Mouse (Mus musculus): ENCODE data around the gene Slc9a3r1. TPM values are rescaled to one million over a fixed set of nuclear protein-coding genes. Genes with fewer than 3 reads are reported as not detected.

Slc9a3r1 gene
- polyA plus RNA-seq, 1 experiment from 2014 or later, result 101 TPM

GRCm38 (mm10) chr11:115215123-115215522 is 52.0 kb downstream of the Slc9a3r1 start:
- Histone ChIP-seq H3K4me2 (ENCODE audit: low read depth, low read length) (no peak overlapping the region), H3K9ac (replicated peaks) (no peak overlapping the region), H3K9me3 (ENCODE audit: low read length) (no peaks in the 10 kb centered on the region), H3K36me3 (replicated peaks; ENCODE audit: insufficient read depth, low read length) (peaks cover 10% of the 10 kb centered on the region), H3K27ac (ENCODE audit: low read depth) (no peak overlapping the region), H3K4me1 (ENCODE audit: insufficient read depth) (peaks cover 25% of the 10 kb centered on the region), H3K4me3 (ENCODE audit: low read depth, low read length) (no peak overlapping the region), H3K27me3 (ENCODE audit: insufficient read depth, low read length) (no peaks in the 10 kb centered on the region)
- DNase-seq, result no peak
- TF ChIP-seq CTCF (IDR thresholded peaks at IDR 0.05; ENCODE audit: low read depth) (no peak), EP300 (IDR thresholded peaks at IDR 0.05; ENCODE audit: low read depth) (no peak)
- ATAC-seq, result no peak
- WGBS (ENCODE audit: insufficient replicate concordance), result 73% methylated on average over 5 of the region's 5 CpGs

DNA sequence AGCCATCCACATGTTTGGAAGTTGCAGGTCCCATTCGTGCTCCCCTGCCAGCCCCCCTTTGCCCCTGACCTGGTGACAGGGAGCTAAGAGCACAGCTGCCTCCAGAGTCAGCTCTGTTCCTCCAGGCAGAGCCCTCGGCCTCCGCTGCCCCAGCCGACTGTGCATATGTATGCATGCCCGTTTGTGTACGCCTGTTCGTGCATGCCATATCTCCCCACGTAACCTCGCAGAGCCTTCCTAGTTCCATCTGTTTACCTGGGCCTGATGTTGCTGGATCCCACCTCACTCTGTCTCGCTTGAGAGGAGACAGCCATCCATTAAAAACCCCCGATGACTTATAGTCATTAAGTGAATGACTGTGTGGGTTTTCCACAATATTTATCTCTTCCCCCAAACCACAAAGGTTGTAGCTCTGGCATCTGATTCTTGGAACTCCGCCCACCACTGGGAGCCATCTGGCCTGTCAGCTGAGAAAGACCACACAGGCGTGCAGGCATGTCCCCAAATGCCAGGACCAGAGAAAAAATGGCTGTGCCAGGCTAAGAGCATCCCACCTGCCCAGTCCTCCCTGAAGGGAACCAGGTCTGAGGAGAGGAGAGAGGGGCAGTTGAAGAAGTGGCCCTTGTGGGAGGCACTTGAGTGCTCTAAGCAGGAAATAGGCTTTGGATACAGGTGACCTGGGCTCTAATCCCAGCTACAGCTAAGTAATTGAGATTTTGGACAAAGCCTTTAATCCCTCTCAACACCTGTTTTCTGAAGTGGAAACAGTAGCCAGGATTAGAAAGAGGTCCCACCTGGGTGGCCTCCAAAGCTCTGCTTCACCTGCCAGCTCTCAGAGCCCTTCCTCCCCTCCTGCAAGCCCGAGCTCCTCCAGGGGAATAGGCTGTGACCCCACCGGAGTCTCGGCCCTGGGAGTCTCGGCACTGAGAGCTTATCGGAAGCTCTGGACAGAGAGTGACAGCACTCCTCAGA is 54.6 kb downstream of the Slc9a3r1 start:
- DNase-seq, result no peak
- no peak for ATAC-seq
- no peak overlapping the region; the same call in 1 of the 2 replicates for H3K9ac ChIP-seq (replicated peaks)
- TF ChIP-seq CTCF (IDR thresholded peaks at IDR 0.05; ENCODE audit: low read depth) (no peak), EP300 (IDR thresholded peaks at IDR 0.05; ENCODE audit: low read depth) (no peak)
- H3K36me3 ChIP-seq (replicated peaks; ENCODE audit: insufficient read depth, low read length), result peaks cover 4% of the 10 kb centered on the region
- no peaks in the 10 kb centered on the region for H3K9me3 ChIP-seq (ENCODE audit: low read length)
- WGBS (ENCODE audit: insufficient replicate concordance), result 56% methylated on average over 18 of the region's 18 CpGs
- H3K27me3 ChIP-seq (ENCODE audit: insufficient read depth, low read length), result no peaks in the 10 kb centered on the region
- no peak overlapping the region for H3K4me2 ChIP-seq (ENCODE audit: low read depth, low read length)
- peaks cover 25% of the 10 kb centered on the region for H3K4me1 ChIP-seq (ENCODE audit: insufficient read depth)
- peak overlapping the region; percentile 87 for H3K27ac ChIP-seq (ENCODE audit: low read depth)
- no peak overlapping the region for H3K4me3 ChIP-seq (ENCODE audit: low read depth, low read length)

- H3K27me3 ChIP-seq (ENCODE audit: insufficient read depth, low read length), result no peaks in the 10 kb centered on the region
- H3K9me3 ChIP-seq (ENCODE audit: low read length), result no peaks in the 10 kb centered on the region
- H3K4me3 ChIP-seq (ENCODE audit: low read depth, low read length), result no peak overlapping the region
- peak overlapping the region; percentile 87 for H3K27ac ChIP-seq (ENCODE audit: low read depth)
- WGBS (ENCODE audit: insufficient replicate concordance), result 40% methylated on average over 9 of the region's 9 CpGs
- no peak; the same call in 1 of the 2 replicates for TF ChIP-seq EP300 (IDR thresholded peaks at IDR 0.05; ENCODE audit: low read depth)
- no peak for TF ChIP-seq CTCF (IDR thresholded peaks at IDR 0.05; ENCODE audit: low read depth)
- DNase-seq (peak; percentile 68), ATAC-seq (peak; percentile 89)
- H3K4me2 ChIP-seq (ENCODE audit: low read depth, low read length), result peak overlapping the region; percentile 29
- peaks cover 32% of the 10 kb centered on the region for H3K4me1 ChIP-seq (ENCODE audit: insufficient read depth)
- peaks cover 4% of the 10 kb centered on the region for H3K36me3 ChIP-seq (replicated peaks; ENCODE audit: insufficient read depth, low read length)
- no peak overlapping the region for H3K9ac ChIP-seq (replicated peaks)
These were observed 56.1 kb downstream of the Slc9a3r1 start for GRCm38 (mm10) chr11:115219263-115219662.

DNA sequence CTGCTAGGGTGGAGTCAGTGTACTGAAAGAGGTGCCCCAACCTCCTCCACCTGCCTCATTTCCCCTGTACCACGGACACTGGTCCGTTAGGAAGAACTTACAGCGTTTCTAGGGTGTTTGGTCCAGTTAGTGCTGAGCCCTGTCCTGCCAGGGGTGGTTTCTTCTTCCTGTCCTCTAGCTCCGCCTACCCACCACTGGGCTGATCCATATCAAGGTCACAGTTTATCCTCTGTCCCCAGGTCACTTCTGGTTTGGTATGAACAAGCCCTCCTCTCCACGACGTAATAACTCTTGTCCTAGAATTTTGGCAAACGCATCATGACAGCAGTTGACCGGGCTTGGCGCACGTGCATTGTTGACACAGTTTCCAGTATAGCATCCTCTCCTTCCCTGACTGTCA is 56.5 kb downstream of the Slc9a3r1 start:
- WGBS (ENCODE audit: insufficient replicate concordance), result 61% methylated on average over 10 of the region's 10 CpGs
- Histone ChIP-seq H3K4me1 (ENCODE audit: insufficient read depth) (peaks cover 35% of the 10 kb centered on the region), H3K9ac (replicated peaks) (no peak overlapping the region), H3K4me2 (ENCODE audit: low read depth, low read length) (peak overlapping the region; percentile 29; the same call in 1 of the 2 replicates), H3K4me3 (ENCODE audit: low read depth, low read length) (no peak overlapping the region), H3K9me3 (ENCODE audit: low read length) (no peaks in the 10 kb centered on the region), H3K27me3 (ENCODE audit: insufficient read depth, low read length) (no peaks in the 10 kb centered on the region), H3K27ac (ENCODE audit: low read depth) (peak overlapping the region; percentile 87), H3K36me3 (replicated peaks; ENCODE audit: insufficient read depth, low read length) (peaks cover 4% of the 10 kb centered on the region)
- ATAC-seq, result peak; percentile 69
- TF ChIP-seq EP300 (IDR thresholded peaks at IDR 0.05; ENCODE audit: low read depth) (no peak), CTCF (IDR thresholded peaks at IDR 0.05; ENCODE audit: low read depth) (no peak)
- no peak for DNase-seq

- H3K27ac ChIP-seq (ENCODE audit: low read depth), result peak overlapping the region; percentile 44; the same call in 1 of the 2 replicates
These were observed 58.9 kb downstream of the Slc9a3r1 start for GRCm38 (mm10) chr11:115222077-115222476.

GRCm38 (mm10) chr11:115222570-115222969 is 59.4 kb downstream of the Slc9a3r1 start:
- no peak for DNase-seq
- no peaks in the 10 kb centered on the region for H3K36me3 ChIP-seq (replicated peaks; ENCODE audit: insufficient read depth, low read length)
- H3K27me3 ChIP-seq (ENCODE audit: insufficient read depth, low read length), result no peaks in the 10 kb centered on the region
- no peak for ATAC-seq
- no peak overlapping the region for H3K4me3 ChIP-seq (ENCODE audit: low read depth, low read length)
- no peak for TF ChIP-seq CTCF (IDR thresholded peaks at IDR 0.05; ENCODE audit: low read depth)
- TF ChIP-seq EP300 (IDR thresholded peaks at IDR 0.05; ENCODE audit: low read depth), result no peak
- H3K9ac ChIP-seq (replicated peaks), result no peak overlapping the region
- no peaks in the 10 kb centered on the region for H3K9me3 ChIP-seq (ENCODE audit: low read length)
- H3K4me1 ChIP-seq (ENCODE audit: insufficient read depth), result peaks cover 40% of the 10 kb centered on the region
- no peak overlapping the region for H3K4me2 ChIP-seq (ENCODE audit: low read depth, low read length)
- H3K27ac ChIP-seq (ENCODE audit: low read depth), result peak overlapping the region; percentile 44; the same call in 1 of the 2 replicates
- WGBS (ENCODE audit: insufficient replicate concordance), result 60% methylated on average over 5 of the region's 5 CpGs

More at GRCm38 (mm10) chr11:115222077-115222476, 58.9 kb downstream of the Slc9a3r1 start:
- Histone ChIP-seq H3K4me2 (ENCODE audit: low read depth, low read length) (no peak overlapping the region), H3K27me3 (ENCODE audit: insufficient read depth, low read length) (no peaks in the 10 kb centered on the region), H3K9me3 (ENCODE audit: low read length) (no peaks in the 10 kb centered on the region), H3K4me3 (ENCODE audit: low read depth, low read length) (no peak overlapping the region), H3K36me3 (replicated peaks; ENCODE audit: insufficient read depth, low read length) (no peaks in the 10 kb centered on the region), H3K4me1 (ENCODE audit: insufficient read depth) (peaks cover 40% of the 10 kb centered on the region), H3K9ac (replicated peaks) (no peak overlapping the region)
- TF ChIP-seq EP300 (IDR thresholded peaks at IDR 0.05; ENCODE audit: low read depth) (no peak), CTCF (IDR thresholded peaks at IDR 0.05; ENCODE audit: low read depth) (no peak)
- 66% methylated on average over 12 of the region's 12 CpGs for WGBS (ENCODE audit: insufficient replicate concordance)
- no peak for ATAC-seq
- DNase-seq, result no peak

Data from liver, postnatal 0 days (tissue).